Mouse (Mus musculus): ENCODE results near the gene Col6a2.

- TF ChIP-seq CTCF (IDR thresholded peaks at IDR 0.05; ENCODE audit: low read depth) (no peak), EP300 (IDR thresholded peaks at IDR 0.05; ENCODE audit: low read depth) (no peak)
Measured at GRCm38 (mm10) chr10:76576920-76577319, 46.5 kb downstream of the Col6a2 start.

Data from liver, embryonic 14.5 days (tissue).